Mouse (Mus musculus) urinary bladder, adult 18-20 months (tissue): ENCODE measurements around the gene Rd3.

Experiments
- DNase-seq, 2 experiments: peaks; one replicate each; pipeline ENCODE4 v3.0.0; 2022; ENCODE audit warnings: low spot score in 2 of 2, mixed read lengths in 2 of 2

The Rd3 gene

GRCm38 (mm10) chr1:191963948-191964772 is 13.0 kb upstream of the Rd3 start:
- DNase-seq: peak; percentile 67 to 85

- DNase-seq: peak; percentile 50 to 68
Measured at GRCm38 (mm10) chr1:191964773-191965481, 12.2 kb upstream of the Rd3 start.

GRCm38 (mm10) chr1:191969939-191970338 is 7.2 kb upstream of the Rd3 start:
- DNase-seq: no peak

GRCm38 (mm10) chr1:191974509-191975405 is 2.4 kb upstream of the Rd3 start:
- DNase-seq: no peak

GRCm38 (mm10) chr1:191981426-191982102 is 4.4 kb downstream of the Rd3 start:
- no peak for DNase-seq

- DNase-seq: no peak
Measured at GRCm38 (mm10) chr1:191986674-191987480, 9.7 kb downstream of the Rd3 start.

- no peak for DNase-seq
Measured at GRCm38 (mm10) chr1:191987481-191987769, 10.3 kb downstream of the Rd3 start.

GRCm38 (mm10) chr1:191988646-191989045 is 11.5 kb downstream of the Rd3 start:
- DNase-seq: no peak

GRCm38 (mm10) chr1:191989060-191989459 is 11.9 kb downstream of the Rd3 start:
- DNase-seq: no peak

- DNase-seq: peak; percentile 90 to 95
Measured at GRCm38 (mm10) chr1:191989994-191990393, 12.8 kb downstream of the Rd3 start.

- DNase-seq: no peak
Measured at GRCm38 (mm10) chr1:191992040-191992780, 15.0 kb downstream of the Rd3 start.

- DNase-seq: no peak
Measured at GRCm38 (mm10) chr1:191994476-191994875, 17.3 kb downstream of the Rd3 start.

GRCm38 (mm10) chr1:191995488-191995887 is 18.3 kb downstream of the Rd3 start:
- DNase-seq: peak in 1 of 2 experiments; percentile 47

GRCm38 (mm10) chr1:191995916-191996315 is 18.7 kb downstream of the Rd3 start:
- DNase-seq: no peak

- DNase-seq: no peak
Measured at GRCm38 (mm10) chr1:191996621-191997185, 19.5 kb downstream of the Rd3 start.

GRCm38 (mm10) chr1:191999022-191999421 is 21.9 kb downstream of the Rd3 start:
- DNase-seq: no peak
